8 mouse cellular contexts compared by ENCODE assay signal in genomic region chr4:117133817-117134600, GRCm38 (mm10). TPM values are rescaled to one million over a fixed set of nuclear protein-coding genes. Genes with fewer than 3 reads are reported as not detected.
DNase-seq lines count a peak whose midpoint lies in the region; ATAC-seq lines count a peak whose summit lies in the region.

Gene Plk3 (minus strand): TSS chr4:117133963.

- 2% methylated on average over 38 of the region's 48 CpGs for WGBS in intestine, embryonic 14.5 days

- ATAC-seq in intestine, embryonic 14.5 days (replicated peaks; ENCODE audit: low FRiP score, low TSS enrichment, low read depth), result peak; percentile 81

- H3K36me3 ChIP-seq in intestine, embryonic 14.5 days (ENCODE audit: control insufficient read depth, insufficient read depth, low read length), result no peaks in the 10 kb centered on the region

- peaks cover 20% of the 10 kb centered on the region for H3K27me3 ChIP-seq in intestine, embryonic 14.5 days (replicated peaks; ENCODE audit: control insufficient read depth, insufficient read depth, low read length)

- H3K4me2 ChIP-seq in intestine, embryonic 14.5 days (ENCODE audit: low read length), result peak within 1 kb of the TSS; percentile 98

- 0 out of 2 replicates have a peak within 1 kb of the TSS, but pooled peaks have one; percentile 11 for H3K27ac ChIP-seq in intestine, embryonic 14.5 days (ENCODE audit: low read depth)

- H3K9me3 ChIP-seq in intestine, embryonic 14.5 days (ENCODE audit: control insufficient read depth, low read length), result no peaks in the 10 kb centered on the region

- peak within 1 kb of the TSS; percentile 82 for H3K4me3 ChIP-seq in intestine, embryonic 14.5 days (ENCODE audit: low read depth, low read length)

- peak; percentile 98 to 100 for DNase-seq in adrenal gland, adult (ENCODE audit: inconsistent age in 2 of 2, low spot score in 1 of 2)
- DNase-seq in embryo, embryonic 10.5 days (ENCODE audit: low spot score), result peak; percentile 99
- DNase-seq in gastrocnemius, postnatal 25 days, result peak; percentile 91
- peak; percentile 99 for DNase-seq in intestine, embryonic 14.5 days (ENCODE audit: low spot score)
- peak; percentile 97 to 98 for DNase-seq in left cerebral cortex, postnatal 14 days (ENCODE audit: low spot score in 2 of 2)
- peak; percentile 97 for DNase-seq in mesoderm, embryonic 11.5 days (ENCODE audit: low read depth, low spot score)
- DNase-seq in right cerebral cortex, postnatal 36 days (ENCODE audit: low spot score in 2 of 2), result peak; percentile 95 to 97
- peak; percentile 97 for DNase-seq in yolk sac, embryonic 10.5 days (ENCODE audit: low spot score)

- 0 out of 2 replicates have a peak, but pooled peaks cover 10% of the 10 kb centered on the region for H3K4me1 ChIP-seq in intestine, embryonic 14.5 days (replicated peaks; ENCODE audit: control insufficient read depth, insufficient read depth, low read length)

- intact Hi-C loops in left cerebral cortex, postnatal 14 days (cut with DNase I), result no loop called here

- H3K9ac ChIP-seq in intestine, embryonic 14.5 days (ENCODE audit: low read length), result peak within 1 kb of the TSS; percentile 75

RNA-seq across cellular contexts. Expression of gene Plk3, which starts in this region (rescaled TPM):
- under 1 TPM; 0.51 to 0.62 TPM for total RNA-seq in gastrocnemius, postnatal 25 days (2021)
- 3.1 and 3.7 TPM in 2 replicates for polyA plus RNA-seq in intestine, embryonic 14.5 days (2014; fragmentation: Nextera tagmentation; extraction: Ambion mirVana)
- total RNA-seq in left cerebral cortex, postnatal 14 days (2021), result 10 to 100 TPM; 15.6 to 16.2 TPM

Comparison
In these comparisons a context has a peak if more than half of its experiments do, and no peak if none do; other contexts are left out.
1. Peak in every context shown above with its lines: DNase-seq, ATAC-seq, H3K4me3 ChIP-seq and H3K27ac ChIP-seq.
2. RNA of gene Plk3 (total RNA-seq): 15.6 to 16.2 TPM in left cerebral cortex, postnatal 14 days; 0.51 to 0.62 TPM in gastrocnemius, postnatal 25 days; every median in the first group is over 10 times any median in the second.
3. Peak in DNase-seq in gastrocnemius, postnatal 25 days; RNA of the gene not detected or under 1 TPM.